Mouse (Mus musculus) stomach, embryonic 15.5 days (tissue): ENCODE results near the gene Hoxa4. TPM values are rescaled to one million over a fixed set of nuclear protein-coding genes. Genes with fewer than 3 reads are reported as not detected.
A peak's percentile ranks its signal among the peaks of the same experiment; 100 is the strongest.

Source experiments
- ATAC-seq: fragments of 200-750 bp; cut with Nextera tagmentation; 2 replicates; pipeline ENCODE4 v1.8.0; 2017; ENCODE audit warnings: low read depth, moderate number of reproducible peaks, moderate TSS enrichment; ENCODE audit not compliant: insufficient read depth, low FRiP score
- H3K27ac ChIP-seq: fragments of 300-500 bp; sonication (generic); 2 replicates; pipeline ENCODE4 v1.5.1; 2015; ENCODE audit warnings: mild to moderate bottlenecking, inconsistent platforms
- H3K27me3 ChIP-seq: fragments of 300-500 bp; sonication (generic); replicated peaks from 2 replicates; pipeline ENCODE4 v1.6.1; 2015; ENCODE audit warnings: inconsistent platforms
- H3K36me3 ChIP-seq: fragments of 300-500 bp; sonication (generic); 2 replicates; pipeline ENCODE4 v1.6.1; 2015; ENCODE audit warnings: inconsistent platforms
- H3K4me1 ChIP-seq: fragments of 300-500 bp; sonication (generic); 2 replicates; pipeline ENCODE4 v1.6.1; 2015; ENCODE audit warnings: inconsistent platforms
- H3K4me2 ChIP-seq: fragments of 300-500 bp; sonication (generic); 2 replicates; pipeline ENCODE4 v1.6.1; 2015; ENCODE audit warnings: mild to moderate bottlenecking, inconsistent platforms
- H3K4me3 ChIP-seq: fragments of 300-500 bp; sonication (generic); replicated peaks from 2 replicates; pipeline ENCODE4 v1.5.1; 2015; ENCODE audit warnings: inconsistent platforms
- H3K9ac ChIP-seq: fragments of 300-500 bp; sonication (generic); 2 replicates; pipeline ENCODE4 v1.6.1; 2015; ENCODE audit warnings: inconsistent platforms
- H3K9me3 ChIP-seq: fragments of 300-500 bp; sonication (generic); 2 replicates; pipeline ENCODE4 v1.6.1; 2016; ENCODE audit warnings: inconsistent platforms
- WGBS: fragments of 180-500 bp; shearing (Covaris S2); methylation state at CpG from one replicate; pipeline ENCODE4 v1.1.7; 2015; 5-methylcytosine and 5-hydroxymethylcytosine counted together
- polyA plus RNA-seq: library from polyadenylated mRNA; unstranded; fragments of >200 nt; fragmentation: Nextera tagmentation; extraction: Ambion mirVana; gene quantifications from 2 replicates; pipeline ENCODE4 v1.2.1, GENCODE M21; 2015

Gene Hoxa4
- polyA plus RNA-seq, 1 experiment from 2014 or later: 4.4 TPM

DNA sequence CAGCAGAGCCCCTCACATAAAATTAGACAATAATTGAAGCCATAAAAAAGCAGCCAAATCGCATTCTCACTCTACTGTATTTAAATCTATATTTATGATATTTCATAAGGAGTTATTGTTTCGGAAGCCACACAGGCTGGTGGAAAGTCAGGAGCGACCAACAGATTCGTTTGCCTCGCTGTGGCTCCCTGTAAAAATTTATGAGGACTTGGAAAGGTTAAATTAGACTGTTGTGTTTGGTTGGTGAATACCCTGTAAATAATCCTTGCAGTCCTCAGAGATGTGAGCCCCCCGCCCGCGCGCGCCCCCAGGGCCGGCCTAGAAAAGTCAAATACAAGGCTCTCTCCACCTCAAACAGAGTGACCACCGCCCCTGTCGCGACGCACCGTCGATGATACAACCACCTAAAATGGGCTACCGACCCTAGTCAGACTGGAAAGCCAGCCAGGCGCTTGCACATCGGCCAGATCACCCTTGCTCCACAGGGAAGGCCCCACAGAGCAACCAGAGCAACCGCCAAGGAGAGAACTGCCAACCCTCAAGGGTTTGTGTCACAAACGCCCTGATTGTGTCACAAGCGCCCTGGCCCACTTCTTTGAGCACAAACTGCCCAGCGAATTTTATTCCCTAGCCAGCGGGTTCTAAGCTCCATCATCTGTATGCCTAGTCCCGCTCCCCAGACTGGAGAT, 35.2 kb upstream of the Hoxa4 start:
- no peak for ATAC-seq
- H3K36me3 ChIP-seq: no peaks in the 10 kb centered on the region
- WGBS: 5% methylated on average over 26 of the region's 26 CpGs
- no peak overlapping the region for H3K27ac ChIP-seq
- no peak overlapping the region for H3K9ac ChIP-seq
- H3K4me2 ChIP-seq: no peak overlapping the region
- H3K4me1 ChIP-seq: peaks cover 17% of the 10 kb centered on the region; the same call in 1 of the 2 replicates
- H3K9me3 ChIP-seq: no peaks in the 10 kb centered on the region
- peaks cover 91% of the 10 kb centered on the region for H3K27me3 ChIP-seq
- peak overlapping the region; percentile 5; the same call in 1 of the 2 replicates for H3K4me3 ChIP-seq

DNA sequence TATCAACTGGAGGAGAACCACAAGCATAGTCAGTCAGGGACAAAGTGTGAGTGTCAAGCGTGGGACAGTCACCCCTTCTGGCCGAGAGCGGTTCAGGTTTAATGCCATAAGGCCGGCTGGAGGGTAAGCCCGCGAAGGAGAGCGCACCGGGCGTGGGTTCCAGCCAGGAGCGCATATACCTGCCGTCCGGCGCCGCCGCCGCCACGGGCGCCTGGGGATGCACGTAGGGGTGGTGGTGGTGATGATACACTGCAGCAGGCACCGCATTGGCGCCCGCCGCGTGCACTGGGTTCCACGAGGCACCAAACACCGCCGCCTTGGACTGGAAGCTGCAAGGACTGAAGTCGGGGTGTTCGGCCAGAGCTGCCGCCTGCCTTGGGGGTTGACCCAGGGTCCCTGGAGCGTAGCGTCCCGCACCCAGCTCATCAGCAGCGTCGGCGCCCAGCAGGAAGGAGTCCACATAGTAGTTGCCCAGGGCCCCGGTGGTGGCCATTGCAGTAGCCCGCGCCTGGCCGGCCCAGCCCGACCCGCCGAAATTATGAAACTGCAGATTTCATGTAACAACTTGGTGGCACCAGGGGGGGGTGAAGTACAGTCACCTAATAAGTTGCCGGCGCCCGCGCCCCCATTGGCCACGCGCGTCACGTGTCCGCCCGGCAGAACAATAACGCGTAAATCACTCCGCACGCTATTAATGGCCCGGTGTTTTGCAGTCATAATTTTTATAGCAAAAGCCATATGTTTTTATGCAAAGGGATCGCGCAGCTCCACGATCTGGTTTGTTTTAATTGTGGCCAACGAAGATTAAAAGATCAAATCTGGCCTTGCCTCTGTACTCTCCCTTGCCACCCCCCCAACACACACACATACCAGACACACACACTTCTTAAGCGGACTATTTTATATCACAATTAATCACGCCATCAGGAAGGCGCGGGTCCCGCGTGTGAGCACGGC, 34.3 kb upstream of the Hoxa4 start:
- peaks cover 22% of the 10 kb centered on the region for H3K4me1 ChIP-seq
- no peak overlapping the region for H3K9ac ChIP-seq
- peaks cover 93% of the 10 kb centered on the region for H3K27me3 ChIP-seq
- no peak overlapping the region for H3K27ac ChIP-seq
- no peaks in the 10 kb centered on the region for H3K9me3 ChIP-seq
- peak overlapping the region; percentile 5 for H3K4me3 ChIP-seq
- ATAC-seq: no peak; the same call in 1 of the 2 replicates
- peak overlapping the region; percentile 37 for H3K4me2 ChIP-seq
- no peaks in the 10 kb centered on the region for H3K36me3 ChIP-seq
- 2% methylated on average over 69 of the region's 69 CpGs for WGBS

DNA sequence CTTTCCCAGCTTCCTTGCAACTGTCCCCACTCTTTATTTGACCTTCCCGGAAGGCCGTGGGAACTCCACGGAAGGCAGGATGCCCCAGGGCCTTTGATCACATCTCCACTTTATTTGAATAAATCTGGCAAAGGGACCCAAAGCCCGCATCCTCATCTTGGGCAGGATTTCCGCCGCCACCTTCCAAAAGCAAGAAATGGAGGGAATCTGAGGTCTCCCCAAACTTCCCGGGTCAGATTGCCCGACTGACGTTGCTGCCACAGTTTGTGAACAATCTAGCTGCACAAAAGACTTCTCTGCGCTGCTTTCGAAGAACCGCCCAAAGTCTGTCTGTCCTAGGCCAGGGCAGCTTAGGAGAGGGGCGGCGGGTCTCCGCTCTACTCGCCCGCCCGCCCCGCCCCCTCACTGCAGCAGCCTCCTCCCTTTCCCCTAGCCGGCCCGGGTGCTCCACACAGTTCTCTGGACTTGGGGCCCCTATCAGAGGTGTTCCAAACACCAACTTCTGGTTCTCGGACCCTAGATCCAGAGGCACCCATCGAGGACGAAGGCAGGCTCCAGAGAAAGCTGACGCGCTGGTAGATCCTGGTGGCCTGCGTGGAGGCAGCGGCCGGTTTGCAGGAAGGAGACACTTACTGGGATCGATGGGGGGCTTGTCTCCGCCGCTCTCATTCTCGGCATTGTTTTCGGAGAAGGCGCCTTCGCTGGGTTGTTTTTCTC, 33.5 kb upstream of the Hoxa4 start:
- Histone ChIP-seq H3K4me3 (peak overlapping the region; percentile 5), H3K9ac (no peak overlapping the region), H3K36me3 (no peaks in the 10 kb centered on the region), H3K9me3 (no peaks in the 10 kb centered on the region), H3K4me2 (peak overlapping the region; percentile 37), H3K4me1 (peaks cover 22% of the 10 kb centered on the region), H3K27ac (no peak overlapping the region), H3K27me3 (peaks cover 93% of the 10 kb centered on the region)
- 3% methylated on average over 36 of the region's 36 CpGs for WGBS
- no peak for ATAC-seq

DNA sequence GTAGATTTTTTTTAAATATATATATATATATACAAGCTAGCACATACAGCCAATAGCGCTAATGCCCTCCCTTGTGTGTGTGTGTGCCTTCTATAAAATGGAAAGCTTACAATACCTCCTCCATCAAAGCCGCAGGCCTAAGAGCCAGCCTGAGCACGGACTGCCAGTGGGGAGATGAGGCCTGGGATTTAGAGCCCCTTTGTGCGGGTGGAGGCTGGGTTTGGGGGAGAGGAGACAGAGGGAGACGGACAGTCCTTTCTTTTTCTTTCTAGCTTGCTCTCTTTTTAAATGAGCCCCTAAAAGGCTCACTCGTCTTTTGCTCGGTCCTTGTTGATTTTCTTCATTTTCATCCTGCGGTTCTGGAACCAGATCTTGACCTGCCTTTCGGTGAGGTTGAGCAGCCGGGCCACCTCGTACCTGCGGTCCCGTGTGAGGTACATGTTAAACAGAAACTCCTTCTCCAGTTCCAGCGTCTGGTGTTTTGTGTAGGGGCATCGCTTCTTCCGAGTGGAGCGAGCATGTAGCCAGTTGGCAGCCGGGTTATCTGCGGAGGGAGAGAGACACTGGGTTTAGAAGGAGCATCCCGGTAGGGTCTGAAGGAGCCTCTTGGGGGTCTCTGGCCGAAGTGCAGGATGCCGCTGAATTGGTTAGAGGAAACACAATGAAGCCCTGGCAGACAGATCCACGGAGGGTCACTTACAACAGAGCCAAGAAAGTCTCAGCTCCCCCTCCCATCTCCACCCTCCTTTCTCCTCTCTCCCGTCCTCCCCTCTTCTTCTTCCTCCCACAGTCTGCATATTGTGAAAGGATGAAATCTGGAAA, 32.6 kb upstream of the Hoxa4 start:
- peaks cover 93% of the 10 kb centered on the region for H3K27me3 ChIP-seq
- no peaks in the 10 kb centered on the region for H3K36me3 ChIP-seq
- H3K27ac ChIP-seq: no peak overlapping the region
- H3K9me3 ChIP-seq: no peaks in the 10 kb centered on the region
- peak overlapping the region; percentile 5; the same call in 1 of the 2 replicates for H3K4me3 ChIP-seq
- peak overlapping the region; percentile 10; the same call in 1 of the 2 replicates for H3K4me2 ChIP-seq
- WGBS: 15% methylated on average over 24 of the region's 24 CpGs
- H3K9ac ChIP-seq: no peak overlapping the region
- no peak for ATAC-seq
- peaks cover 18% of the 10 kb centered on the region for H3K4me1 ChIP-seq

DNA sequence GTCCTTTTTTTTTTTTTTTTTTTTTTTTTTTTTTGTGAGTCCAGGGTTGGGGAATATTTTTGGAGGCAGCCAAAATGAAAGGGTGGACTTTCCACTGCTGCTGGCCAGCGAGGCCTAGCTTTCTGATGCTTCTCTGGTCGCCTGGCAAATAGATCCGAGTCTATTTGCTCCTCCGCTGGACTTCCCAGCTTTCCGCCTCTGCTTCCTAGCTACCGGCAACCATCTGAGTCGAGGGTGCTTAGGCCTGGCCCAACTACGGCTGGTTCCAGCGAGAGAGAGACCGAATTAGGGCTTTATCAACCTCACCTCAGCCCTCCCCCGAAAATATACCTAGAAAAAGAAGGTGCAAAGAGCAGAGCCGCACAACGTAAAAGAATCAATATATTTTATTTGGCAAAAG, 31.2 kb upstream of the Hoxa4 start:
- Histone ChIP-seq H3K27ac (no peak overlapping the region), H3K9me3 (no peaks in the 10 kb centered on the region), H3K36me3 (no peaks in the 10 kb centered on the region), H3K9ac (no peak overlapping the region), H3K4me3 (no peak overlapping the region), H3K4me1 (peaks cover 16% of the 10 kb centered on the region), H3K27me3 (peaks cover 95% of the 10 kb centered on the region), H3K4me2 (no peak overlapping the region)
- no peak for ATAC-seq
- WGBS: 35% methylated on average over 13 of the region's 13 CpGs

DNA sequence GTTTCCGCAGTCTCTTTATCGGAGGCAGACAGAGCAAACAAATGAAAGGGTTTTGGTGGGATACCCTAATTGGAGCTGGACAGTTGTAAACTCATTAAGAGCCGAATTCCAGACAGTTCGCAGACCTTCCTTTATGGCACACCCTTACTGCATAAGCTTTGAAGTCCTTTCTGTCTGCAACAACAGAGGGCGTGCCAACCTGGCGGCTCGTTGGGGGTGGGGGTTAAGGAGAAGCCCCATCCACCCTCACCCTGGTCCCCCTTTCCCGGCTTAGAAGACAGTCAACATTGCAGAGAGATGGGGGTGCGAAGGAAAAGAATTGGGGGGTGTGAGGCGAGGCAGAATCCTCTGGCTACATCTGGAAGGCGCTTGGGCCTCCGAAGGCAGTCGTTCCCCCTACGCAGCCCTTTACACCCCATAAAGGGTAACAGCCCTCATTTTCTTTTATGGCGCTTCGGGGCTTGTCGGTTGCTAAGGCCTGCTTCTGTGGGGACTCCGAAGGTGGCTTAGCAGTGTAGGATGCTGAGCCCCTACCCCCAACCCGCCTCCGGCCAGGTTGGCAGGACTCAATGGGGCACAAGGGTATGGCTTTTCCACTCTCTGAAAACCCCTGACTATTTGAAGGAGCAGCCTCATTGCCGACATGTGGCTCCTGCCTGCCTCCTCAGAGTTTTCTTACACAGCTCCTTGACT, 30.6 kb upstream of the Hoxa4 start:
- Histone ChIP-seq H3K4me1 (peaks cover 20% of the 10 kb centered on the region), H3K27ac (0 out of 2 replicates have a peak overlapping the region, but pooled peaks have one; percentile 5), H3K9ac (no peak overlapping the region), H3K9me3 (no peaks in the 10 kb centered on the region), H3K36me3 (no peaks in the 10 kb centered on the region), H3K27me3 (peaks cover 94% of the 10 kb centered on the region), H3K4me3 (peak overlapping the region; percentile 57), H3K4me2 (peak overlapping the region; percentile 97)
- no peak for ATAC-seq
- 17% methylated on average over 21 of the region's 21 CpGs for WGBS

DNA sequence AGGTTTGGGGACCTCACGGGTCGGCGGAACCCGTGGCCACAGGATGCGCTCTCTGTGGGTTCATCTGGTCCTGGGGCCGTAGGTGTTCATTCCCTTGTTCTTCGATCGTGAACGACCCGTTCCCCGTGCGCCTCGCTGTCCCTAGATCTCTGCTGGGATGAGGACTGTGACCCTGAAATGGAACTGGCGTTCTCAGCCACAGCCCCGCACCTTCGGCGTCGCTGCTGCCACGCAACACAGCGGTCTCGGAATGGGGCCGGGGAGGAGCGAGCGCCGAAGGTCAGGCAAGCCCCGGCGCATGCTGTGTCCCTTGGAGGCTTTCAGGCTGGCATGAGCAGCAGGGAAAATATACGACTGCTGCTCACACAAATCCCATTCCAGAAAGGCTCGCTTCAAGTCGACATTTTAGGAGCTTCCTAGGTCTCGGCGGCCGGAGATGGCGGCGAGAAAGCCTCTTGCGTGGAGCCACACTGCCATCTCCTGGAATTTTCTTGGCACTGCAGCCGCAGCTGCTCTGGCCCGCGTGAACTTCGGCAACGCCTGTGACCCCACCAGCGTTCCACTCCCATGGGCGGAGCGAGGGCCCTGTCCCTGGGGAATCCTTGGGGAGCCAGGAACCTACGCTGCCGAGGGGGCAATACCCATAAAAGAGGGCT, 29.9 kb upstream of the Hoxa4 start, which contains the start of gene Hoxa7:
Gene Hoxa7, minus strand, starts transcription at position 518 of the 656 bp plus-strand sequence.
- Histone ChIP-seq H3K36me3 (no peaks in the 10 kb centered on the region), H3K9me3 (no peaks in the 10 kb centered on the region), H3K4me3 (peak within 1 kb of the TSS; percentile 57), H3K4me2 (peak within 1 kb of the TSS; percentile 97), H3K27ac (peak within 1 kb of the TSS; percentile 44; the same call in 1 of the 2 replicates), H3K27me3 (peaks cover 93% of the 10 kb centered on the region), H3K4me1 (peaks cover 24% of the 10 kb centered on the region), H3K9ac (peak within 1 kb of the TSS; percentile 19; the same call in 1 of the 2 replicates)
- peak; percentile 68; the same call in 1 of the 2 replicates for ATAC-seq
- under 1% methylated on average over 46 of the region's 46 CpGs for WGBS

DNA sequence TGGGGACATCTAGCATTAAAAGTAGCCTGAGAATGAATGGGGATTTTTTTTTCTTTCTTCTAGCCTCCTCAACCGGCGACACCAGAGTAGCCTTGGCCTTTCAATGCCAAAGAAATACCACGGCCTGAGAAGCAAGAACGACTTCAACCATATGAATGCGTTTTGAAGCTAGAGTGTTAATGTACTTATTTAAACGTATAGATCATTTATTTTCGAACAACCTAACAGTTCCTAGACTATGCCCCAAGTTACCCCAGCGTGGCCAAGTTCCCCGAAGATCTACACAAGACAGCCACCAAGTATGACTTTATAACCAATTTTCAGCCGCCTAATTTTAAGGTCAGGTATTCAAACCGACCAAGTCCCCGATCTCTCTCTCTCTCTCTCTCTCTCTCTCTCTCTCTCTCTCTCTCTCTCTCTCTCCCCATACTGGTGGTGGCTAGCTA, 29.3 kb upstream of the Hoxa4 start:
- Histone ChIP-seq H3K27ac (0 out of 2 replicates have a peak overlapping the region, but pooled peaks have one; percentile 44), H3K27me3 (peaks cover 93% of the 10 kb centered on the region), H3K9ac (no peak overlapping the region), H3K36me3 (no peaks in the 10 kb centered on the region), H3K4me3 (peak overlapping the region; percentile 57), H3K9me3 (no peaks in the 10 kb centered on the region), H3K4me2 (peak overlapping the region; percentile 97), H3K4me1 (peaks cover 24% of the 10 kb centered on the region)
- 23% methylated on average over 12 of the region's 12 CpGs for WGBS
- ATAC-seq: no peak

DNA sequence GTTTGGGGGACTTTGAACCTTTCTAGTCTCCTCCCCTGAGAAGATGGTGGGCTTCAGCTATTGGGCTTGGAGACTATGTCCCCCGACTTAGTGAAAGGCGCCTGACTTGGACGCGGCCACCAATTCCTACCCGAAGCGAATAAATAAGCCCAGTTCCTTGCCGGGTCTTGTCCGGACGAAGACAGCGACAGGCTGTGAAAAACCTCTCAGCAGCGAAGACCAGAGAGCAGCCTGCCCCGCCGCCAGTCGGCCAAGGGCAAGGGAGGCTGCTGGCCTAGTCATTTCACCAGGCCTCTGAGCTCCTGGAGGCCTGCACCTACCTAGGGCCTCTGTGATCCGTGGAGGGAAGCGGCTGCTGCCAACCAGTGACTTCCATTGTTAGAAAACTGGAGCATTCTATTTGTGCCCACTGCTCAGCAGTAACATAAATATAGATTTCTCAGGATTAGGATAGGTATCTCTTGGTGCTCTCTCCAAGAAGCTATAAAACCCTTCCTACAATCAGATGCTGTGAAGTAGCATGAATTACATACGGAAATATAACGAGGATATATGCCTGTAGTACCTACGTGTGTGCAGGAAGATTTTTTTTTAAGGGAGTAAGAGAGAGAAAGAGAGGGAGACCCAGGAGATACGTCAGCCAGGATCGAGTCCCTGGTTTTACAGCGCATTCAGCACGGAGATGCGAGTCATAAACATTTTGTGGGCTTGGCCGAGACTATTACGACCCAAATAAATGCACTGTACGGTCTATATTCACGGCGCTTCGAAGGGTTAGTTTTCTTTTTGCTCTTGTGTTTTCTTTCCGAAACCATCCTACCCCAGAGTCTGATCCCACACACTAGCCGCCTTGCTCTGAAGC, 28.7 kb upstream of the Hoxa4 start:
- WGBS: 33% methylated on average over 32 of the region's 32 CpGs
- peak overlapping the region; percentile 57; the same call in 1 of the 2 replicates for H3K4me3 ChIP-seq
- H3K27me3 ChIP-seq: peaks cover 92% of the 10 kb centered on the region
- H3K9me3 ChIP-seq: no peaks in the 10 kb centered on the region
- peaks cover 18% of the 10 kb centered on the region for H3K4me1 ChIP-seq
- ATAC-seq: no peak
- peak overlapping the region; percentile 19; the same call in 1 of the 2 replicates for H3K4me2 ChIP-seq
- H3K9ac ChIP-seq: no peak overlapping the region
- peak overlapping the region; percentile 4; the same call in 1 of the 2 replicates for H3K27ac ChIP-seq
- no peaks in the 10 kb centered on the region for H3K36me3 ChIP-seq
